Mouse (Mus musculus): ENCODE results near the gene Gm906.
"Not testable (repeated sequence)": the region's sequence is repeated elsewhere in the genome, so short reads cannot be mapped to it uniquely, and the experiment has no call there.

The Gm906 gene

DNA sequence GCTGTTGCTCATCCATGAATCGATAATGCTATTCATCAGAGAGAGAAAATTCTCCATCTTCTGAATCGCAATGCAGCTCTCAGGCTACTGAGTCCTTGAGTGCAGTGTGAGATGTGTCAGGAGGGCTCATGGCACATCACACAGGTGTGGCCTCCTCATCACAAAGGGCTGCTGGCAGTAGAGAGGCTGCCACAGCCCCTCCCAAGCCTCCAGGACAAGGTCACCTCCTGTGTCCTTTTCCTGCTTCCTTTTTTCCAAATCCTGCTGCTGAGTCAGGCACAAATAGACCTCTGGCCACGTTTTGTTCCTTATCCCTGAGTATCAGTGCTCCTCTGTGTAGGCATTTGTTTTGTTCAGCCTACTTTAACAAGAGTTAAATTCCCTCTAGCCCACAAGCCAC, at the start of gene Gm906:
Gene Gm906, minus strand, starts transcription at position 101 of the 400 bp plus-strand sequence.
- DNase-seq (ENCODE audit: low spot score in 2 of 2), result not testable (repeated sequence)

DNA sequence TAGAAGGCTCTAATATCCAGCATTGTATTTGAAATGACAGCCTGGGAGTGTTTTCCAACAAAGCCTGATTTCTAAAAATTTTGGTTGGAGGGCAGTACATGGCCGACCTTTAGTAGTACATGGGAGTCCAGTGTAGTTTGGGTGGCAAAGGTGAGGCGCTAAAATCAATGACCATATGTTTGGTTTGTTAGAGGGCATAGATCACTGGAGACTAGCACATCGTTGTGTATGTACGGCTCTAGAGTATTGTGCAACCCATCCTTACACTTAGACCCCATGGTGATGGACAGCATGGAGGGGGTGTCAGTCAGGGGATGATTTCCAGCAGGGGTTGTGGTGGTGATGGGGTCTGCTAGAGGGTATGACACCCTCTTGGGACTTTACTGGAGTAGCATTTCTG, 33.2 kb upstream of the Gm906 start:
- not testable (repeated sequence) for DNase-seq (ENCODE audit: low spot score in 2 of 2)

DNA sequence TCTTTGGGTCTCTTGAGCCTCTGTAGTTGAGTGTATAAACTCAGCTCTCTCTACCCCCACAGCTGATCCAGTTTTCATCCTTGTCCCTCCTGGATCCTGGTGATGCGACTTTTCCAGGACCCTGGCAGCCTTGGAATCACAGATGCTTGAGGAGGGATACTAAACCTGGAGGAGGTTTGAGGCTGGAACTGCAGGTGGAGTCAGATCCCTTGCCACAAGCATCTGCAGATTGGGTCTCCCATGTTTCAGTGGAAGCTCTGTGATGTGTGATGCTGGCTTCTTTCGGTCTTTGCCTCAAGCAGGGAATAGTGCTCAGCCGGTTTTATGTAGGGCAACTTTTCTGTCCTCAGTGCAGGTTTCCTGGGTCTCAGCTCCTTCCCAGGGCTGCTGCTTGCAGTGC, 13.6 kb downstream of the Gm906 start:
- DNase-seq (ENCODE audit: low spot score in 2 of 2), result no peak

DNA sequence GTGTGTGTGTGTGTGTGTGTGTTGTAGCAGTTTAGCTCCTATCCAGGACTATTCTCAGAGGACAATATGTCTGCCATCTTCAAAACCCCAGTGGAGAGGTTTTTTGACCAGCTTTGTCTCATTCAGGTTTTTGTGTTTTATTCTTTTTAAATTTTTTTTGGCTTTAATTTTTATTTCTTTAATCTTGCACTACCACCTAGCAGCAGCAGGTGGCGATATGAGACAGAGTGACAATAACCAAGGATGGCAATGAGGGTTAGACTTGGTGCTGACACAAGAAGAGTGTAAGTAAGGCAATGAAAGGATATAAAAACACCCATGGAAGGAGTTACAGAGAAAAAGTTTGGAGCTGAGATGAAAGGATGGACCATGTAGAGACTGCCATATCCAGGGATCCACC, 38.3 kb downstream of the Gm906 start:
- DNase-seq (ENCODE audit: low spot score in 2 of 2), result peak in 1 of 2 experiments; percentile 21

DNA sequence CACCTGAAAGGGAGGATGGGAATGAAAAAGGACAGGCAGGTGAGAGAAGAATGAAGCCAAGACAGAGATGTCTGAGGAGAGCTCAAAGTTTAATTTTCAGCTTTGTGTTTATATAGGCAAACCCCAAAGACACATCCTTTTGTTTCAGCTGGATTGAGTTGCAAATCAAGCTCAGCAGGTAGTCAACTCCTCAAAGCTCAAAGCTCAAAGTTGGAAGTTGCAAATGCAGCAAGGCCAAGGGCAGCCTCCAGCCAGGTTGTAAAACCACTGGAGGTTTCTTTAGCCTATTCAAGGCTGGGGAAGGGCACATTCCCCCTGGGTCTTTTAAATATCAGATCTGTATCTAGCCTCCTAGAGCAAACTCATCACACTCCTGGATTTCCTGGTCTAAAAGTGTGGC, 39.9 kb downstream of the Gm906 start:
- not testable (repeated sequence) for DNase-seq (ENCODE audit: low spot score in 2 of 2)

DNA sequence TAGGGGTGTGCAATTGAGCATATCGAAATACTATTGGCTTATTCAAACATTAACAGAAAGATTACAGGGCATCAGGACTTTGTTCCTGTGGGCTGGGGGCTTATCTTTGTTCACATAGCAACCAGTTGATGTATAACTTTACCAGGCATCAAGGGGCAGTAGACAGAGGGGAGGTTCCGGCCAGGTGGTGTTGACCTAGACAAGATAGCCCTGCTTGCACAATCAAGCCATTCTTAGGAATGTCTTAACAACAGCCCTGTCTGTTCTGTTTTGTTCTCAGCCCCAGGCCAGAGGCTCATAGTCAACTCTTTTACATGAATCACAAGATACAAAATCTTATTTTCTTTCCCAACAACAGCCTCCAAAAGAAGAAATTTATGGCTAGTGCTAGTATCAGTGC, 40.5 kb downstream of the Gm906 start:
- not testable (repeated sequence) for DNase-seq (ENCODE audit: low spot score in 2 of 2)

DNA sequence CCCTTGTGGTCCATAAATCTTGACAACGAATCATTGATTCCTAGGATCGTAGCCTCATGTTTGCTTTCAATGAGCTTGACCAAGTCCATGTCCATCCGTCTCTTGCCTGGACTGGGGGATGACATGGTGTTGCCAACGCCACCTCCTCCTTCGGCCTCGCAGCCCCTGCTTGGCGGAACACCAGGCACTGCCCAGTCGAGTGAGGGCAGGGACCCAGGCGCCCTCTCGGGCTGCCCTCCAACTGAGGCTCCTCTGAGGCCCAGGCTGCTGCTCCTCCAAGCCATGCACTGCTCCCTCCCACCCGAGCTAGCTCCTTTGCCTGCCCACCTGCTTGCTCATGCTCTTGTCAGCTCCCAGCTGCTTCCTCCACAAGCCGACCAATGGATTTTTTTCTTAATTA, 42.1 kb downstream of the Gm906 start:
- DNase-seq (ENCODE audit: low spot score in 2 of 2), result no peak

DNA sequence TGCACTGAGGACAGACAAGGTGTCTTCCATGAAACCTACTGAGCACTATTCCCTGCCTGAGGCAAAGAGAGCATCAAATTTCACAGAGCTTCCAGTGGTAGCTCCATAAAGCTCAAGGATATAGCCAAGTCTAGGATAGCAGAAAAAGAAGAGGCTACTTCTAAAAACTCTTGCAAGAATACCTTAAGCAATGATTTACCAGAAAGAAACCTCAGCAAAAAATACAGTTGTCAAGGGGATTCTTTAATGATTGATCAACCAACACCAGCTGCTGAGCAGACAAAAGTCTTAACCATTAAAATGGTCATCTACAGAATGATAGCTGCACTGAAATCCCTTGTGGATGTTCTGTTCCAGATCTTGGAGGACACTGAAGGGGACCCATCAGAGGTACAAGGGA, 53.3 kb downstream of the Gm906 start:
- DNase-seq (ENCODE audit: low spot score in 2 of 2), result not testable (repeated sequence)

All from right cerebral cortex, postnatal 10 days (tissue).